31 mouse cellular contexts compared by ENCODE assay signal in genomic region chr14:8320528-8320927, GRCm38 (mm10). TPM values are rescaled to one million over a fixed set of nuclear protein-coding genes. Genes with fewer than 3 reads are reported as not detected.
DNase-seq lines count a peak whose midpoint lies in the region; ATAC-seq and TF ChIP-seq lines count a peak whose summit lies in the region.
"Had no signal": no experiment of that assay in that cellular context is flagged by ENCODE, and none has a peak within 500 bp of the region (broad histone marks: within the 10 kb centered on the region; RNA-seq: fewer than 3 reads in every experiment).

No protein-coding gene starts in this region.

- H3K9me3 ChIP-seq in forebrain, embryonic 14.5 days (replicated peaks; ENCODE audit: control insufficient read depth, low read length), result no peaks in the 10 kb centered on the region
- no peaks in the 10 kb centered on the region for H3K9me3 ChIP-seq in forebrain, embryonic 12.5 days
- H3K9me3 ChIP-seq in kidney, embryonic 14.5 days (ENCODE audit: control insufficient read depth, low read length), result no peaks in the 10 kb centered on the region
- H3K9me3 ChIP-seq: G1E; heart, embryonic 10.5 days; heart, embryonic 13.5 days had no signal

- WGBS in forebrain, embryonic 14.5 days, result 67% methylated on average over 3 of the region's 3 CpGs
- 77% methylated on average over 3 of the region's 3 CpGs for WGBS in forebrain, embryonic 12.5 days
- WGBS in kidney, adult 2 months, result 56% methylated on average over 3 of the region's 3 CpGs
- WGBS in kidney, embryonic 14.5 days, result 87% methylated on average over 3 of the region's 3 CpGs

- peaks cover 23% of the 10 kb centered on the region for H3K27me3 ChIP-seq in forebrain, embryonic 14.5 days (replicated peaks; ENCODE audit: control insufficient read depth, insufficient read depth, low read length)
- H3K27me3 ChIP-seq in forebrain, embryonic 12.5 days, result peaks cover 37% of the 10 kb centered on the region
- H3K27me3 ChIP-seq in kidney, adult 2 months (replicated peaks; ENCODE audit: control insufficient read depth, insufficient read depth, low read length), result no peaks in the 10 kb centered on the region
- peaks cover 22% of the 10 kb centered on the region for H3K27me3 ChIP-seq in kidney, embryonic 14.5 days (ENCODE audit: control insufficient read depth, insufficient read depth, low read length)
- H3K27me3 ChIP-seq: CH12.LX, Patski had no signal

- no peak overlapping the region for H3K4me3 ChIP-seq in forebrain, embryonic 14.5 days (ENCODE audit: low read depth, low read length)
- H3K4me3 ChIP-seq in forebrain, embryonic 12.5 days (replicated peaks), result no peak overlapping the region
- H3K4me3 ChIP-seq in kidney, adult 2 months (ENCODE audit: insufficient read depth, low read depth, low read length), result no peak overlapping the region
- H3K4me3 ChIP-seq in kidney, embryonic 14.5 days (ENCODE audit: low read length), result no peak overlapping the region
- H3K4me3 ChIP-seq: heart, adult 2 months; heart, embryonic 10.5 days; heart, embryonic 13.5 days had no signal

- intact Hi-C loops in left cerebral cortex, postnatal 10 days (cut with DNase I), result no loop called here

- no peaks in the 10 kb centered on the region for H3K36me3 ChIP-seq in forebrain, embryonic 14.5 days (ENCODE audit: control insufficient read depth, insufficient read depth, low read length)
- no peaks in the 10 kb centered on the region for H3K36me3 ChIP-seq in forebrain, embryonic 12.5 days (replicated peaks)
- no peaks in the 10 kb centered on the region for H3K36me3 ChIP-seq in kidney, adult 2 months (ENCODE audit: control insufficient read depth, insufficient read depth, low read length)
- no peaks in the 10 kb centered on the region for H3K36me3 ChIP-seq in kidney, embryonic 14.5 days (ENCODE audit: control insufficient read depth, insufficient read depth, low read length)
- H3K36me3 ChIP-seq: G1E; heart, embryonic 10.5 days; heart, embryonic 13.5 days had no signal

- ATAC-seq in forebrain, embryonic 14.5 days, result peak; percentile 13; the same call in 1 of the 2 replicates
- no peak for ATAC-seq in forebrain, embryonic 12.5 days (ENCODE audit: low FRiP score)
- no peak for ATAC-seq in kidney, embryonic 14.5 days (ENCODE audit: low FRiP score, low TSS enrichment)
- ATAC-seq: forebrain, embryonic 16.5 days; hindbrain, postnatal 0 days; Patski had no signal

- H3K4me1 ChIP-seq in forebrain, embryonic 14.5 days (ENCODE audit: control insufficient read depth, insufficient read depth, low read length), result peaks cover 11% of the 10 kb centered on the region
- H3K4me1 ChIP-seq in forebrain, embryonic 12.5 days, result peaks cover 20% of the 10 kb centered on the region
- H3K4me1 ChIP-seq in kidney, adult 2 months (ENCODE audit: control insufficient read depth, insufficient read depth, low read length), result peaks cover 17% of the 10 kb centered on the region
- H3K4me1 ChIP-seq in kidney, embryonic 14.5 days (ENCODE audit: control insufficient read depth, insufficient read depth, low read length), result peaks cover 7% of the 10 kb centered on the region; the same call in 1 of the 2 replicates

- DNase-seq in forebrain, embryonic 14.5 days (ENCODE audit: low spot score), result no peak
- DNase-seq in kidney, adult 2 months, result peak; percentile 89
- DNase-seq in brain, embryonic 14.5 days (ENCODE audit: low read depth), result peak; percentile 41
- peak; percentile 66 to 81 for DNase-seq in kidney, postnatal 25 days
- DNase-seq in left cerebral cortex, postnatal 10 days (ENCODE audit: extremely low spot score in 1 of 2, low spot score in 2 of 2), result no peak
- DNase-seq: adrenal gland, postnatal 10 days; B cell, adult 2 months; cerebellum, adult 11-12 months; cerebellum, adult 8-10 months; cerebellum, postnatal 36 days; embryo, embryonic 11 days; gastrocnemius, postnatal 10 days; gastrocnemius, postnatal 36 days; heart, adult 2 months; heart, postnatal 14 days; heart, postnatal 4 days had no signal

- H3K4me2 ChIP-seq in forebrain, embryonic 14.5 days (ENCODE audit: low read length), result no peak overlapping the region
- no peak overlapping the region for H3K4me2 ChIP-seq in forebrain, embryonic 12.5 days
- no peak overlapping the region for H3K4me2 ChIP-seq in kidney, embryonic 14.5 days (replicated peaks; ENCODE audit: low read depth, low read length)
- H3K4me2 ChIP-seq: heart, embryonic 13.5 days; hindbrain, embryonic 14.5 days had no signal

- no peak for TF ChIP-seq POLR2A in kidney, adult 2 months (IDR thresholded peaks at IDR 0.05; ENCODE audit: low read depth, low read length)
- no peak for TF ChIP-seq POLR2A in brain, embryonic 14.5 days (IDR thresholded peaks at IDR 0.05; ENCODE audit: borderline replicate concordance, extremely low read depth, insufficient read depth, insufficient read length, poor library complexity, severe bottlenecking)

- TF ChIP-seq CTCF in kidney, adult 2 months (conservative IDR thresholded peaks at IDR 0.05; ENCODE audit: insufficient read depth, insufficient read length, low read depth, low read length), result no peak
- no peak for TF ChIP-seq CTCF in brain, embryonic 14.5 days (IDR thresholded peaks at IDR 0.05; ENCODE audit: borderline replicate concordance, extremely low read depth, insufficient read depth, insufficient read length)

- H3K27ac ChIP-seq in forebrain, embryonic 14.5 days (ENCODE audit: low read depth, low read length), result no peak overlapping the region
- no peak overlapping the region for H3K27ac ChIP-seq in forebrain, embryonic 12.5 days
- peak overlapping the region; percentile 72 for H3K27ac ChIP-seq in kidney, adult 2 months (ENCODE audit: insufficient read depth, low read depth, low read length)
- H3K27ac ChIP-seq in kidney, embryonic 14.5 days (ENCODE audit: low read depth, low read length), result no peak overlapping the region
- H3K27ac ChIP-seq: heart, adult 2 months; heart, embryonic 10.5 days; heart, embryonic 13.5 days; hindbrain, embryonic 14.5 days; hindbrain, postnatal 0 days had no signal

- H3K9ac ChIP-seq in forebrain, embryonic 14.5 days (ENCODE audit: low read length), result no peak overlapping the region
- no peak overlapping the region for H3K9ac ChIP-seq in forebrain, embryonic 12.5 days
- H3K9ac ChIP-seq in kidney, embryonic 14.5 days (ENCODE audit: low read depth, low read length), result no peak overlapping the region
- H3K9ac ChIP-seq: heart, embryonic 13.5 days; hindbrain, embryonic 14.5 days had no signal

RNA-seq across cellular contexts. Expression of gene Fam107a, which starts 2.7 kb away (rescaled TPM):
- polyA plus RNA-seq in forebrain, embryonic 14.5 days (2014; fragmentation: Nextera tagmentation; extraction: Ambion mirVana), result 0.14 and 0.15 TPM in 2 replicates
- polyA plus RNA-seq in forebrain, embryonic 12.5 days (2016; fragmentation: Nextera tagmentation; extraction: Ambion mirVana), result 0.43 and 0.60 TPM in 2 replicates
- polyA plus RNA-seq in kidney, adult 2 months (2012; rRNA removed), result 119 and 151 TPM in 2 replicates
- polyA plus RNA-seq in kidney, embryonic 14.5 days (2014; fragmentation: Nextera tagmentation; extraction: Ambion mirVana), result 3.2 and 4.0 TPM in 2 replicates
- polyA plus RNA-seq in brain, embryonic 14.5 days (2012; rRNA removed), result 0.57 and 0.72 TPM in 2 replicates
- total RNA-seq in left cerebral cortex, postnatal 10 days (2021), result 10 to 100 TPM; 27.7 to 82.3 TPM
- total RNA-seq: CH12.LX; granulocyte monocyte progenitor cell, adult 5-6 weeks had no signal
- polyA plus RNA-seq: G1E had no signal

RNA-seq across cellular contexts. Expression of gene Oit1, which starts 58.0 kb away (rescaled TPM):
- not detected in 2 replicates for polyA plus RNA-seq in forebrain, embryonic 14.5 days (2014; fragmentation: Nextera tagmentation; extraction: Ambion mirVana)
- not detected in 2 replicates for polyA plus RNA-seq in forebrain, embryonic 12.5 days (2016; fragmentation: Nextera tagmentation; extraction: Ambion mirVana)
- polyA plus RNA-seq in kidney, adult 2 months (2012; rRNA removed), result 1.3 and 1.5 TPM in 2 replicates
- polyA plus RNA-seq in kidney, embryonic 14.5 days (2014; fragmentation: Nextera tagmentation; extraction: Ambion mirVana), result 2.7 and 2.8 TPM in 2 replicates
- polyA plus RNA-seq in brain, embryonic 14.5 days (2012; rRNA removed), result 0.07 TPM in 1 of 2 replicates, not detected in the other
- total RNA-seq in left cerebral cortex, postnatal 10 days (2021), result not detected
- total RNA-seq: adrenal gland, adult 18-20 months; adrenal gland, postnatal 10 days; CH12.LX; G1E; gastrocnemius, adult 18-20 months; gastrocnemius, postnatal 10 days; gastrocnemius, postnatal 36 days; granulocyte monocyte progenitor cell, adult 5-6 weeks; heart, adult 2 months; heart, postnatal 14 days; heart, postnatal 4 days; hindbrain, postnatal 0 days had no signal
- polyA plus RNA-seq: cortical plate, adult 2 months; forebrain, embryonic 11.5 days; forebrain, embryonic 16.5 days; G1E; heart, embryonic 10.5 days; heart, embryonic 13.5 days; hindbrain, embryonic 14.5 days had no signal

Comparison
In these comparisons a context has a peak if more than half of its experiments do, and no peak if none do; other contexts are left out.
1. RNA of gene Fam107a, which starts 2.7 kb away (polyA plus RNA-seq): 119 to 151 TPM in kidney, adult 2 months; 3.2 to 4.0 TPM in kidney, embryonic 14.5 days, 0.57 to 0.72 TPM in brain, embryonic 14.5 days, 0.43 to 0.60 TPM in forebrain, embryonic 12.5 days and 0.14 to 0.15 TPM in forebrain, embryonic 14.5 days; every median in the first group is over 10 times any median in the second.
2. DNase-seq: peak in kidney, adult 2 months (single experiment), brain, embryonic 14.5 days (single experiment) and kidney, postnatal 25 days (2 of 2); none in forebrain, embryonic 14.5 days (single experiment) and left cerebral cortex, postnatal 10 days (0 of 2).